Mouse (Mus musculus) E14TG2a.4 (cell line): ENCODE results near the gene Fiz1.

Experiments
- H3K27me3 ChIP-seq: 2 replicates; pipeline ENCODE4 v1.6.1; 2014; ENCODE audit warnings: low read length, control low read depth; ENCODE audit not compliant: insufficient read depth
- H3K36me3 ChIP-seq: 2 replicates; pipeline ENCODE4 v1.6.1; 2014; ENCODE audit warnings: low read length, control low read depth; ENCODE audit not compliant: insufficient read depth
- H3K4me1 ChIP-seq: replicated peaks from 2 replicates; pipeline ENCODE4 v1.6.1; 2014; ENCODE audit warnings: low read depth, low read length, control low read depth
- H3K4me3 ChIP-seq: replicated peaks from 2 replicates; pipeline ENCODE4 v1.5.1; 2014; ENCODE audit warnings: mild to moderate bottlenecking, low read length
- H3K9me3 ChIP-seq: 2 replicates; pipeline ENCODE4 v1.6.1; 2014; ENCODE audit warnings: low read length, control low read depth
- CTCF ChIP-seq: conservative IDR thresholded peaks from 2 replicates; pipeline ENCODE4 v1.5.1; 2014; ENCODE audit warnings: low read length
- NANOG ChIP-seq: IDR thresholded peaks from 2 replicates; pipeline ENCODE4 v1.6.1; 2014; ENCODE audit warnings: borderline replicate concordance, low read length, mixed read lengths
- POU5F1 ChIP-seq: IDR thresholded peaks from 2 replicates; pipeline ENCODE4 v1.6.1; 2014; ENCODE audit warnings: low read length, borderline replicate concordance

Fiz1 gene

GRCm38 (mm10) chr7:4996934-4997333 is 17.6 kb downstream of the Fiz1 start:
- TF ChIP-seq CTCF = no peak
- TF ChIP-seq NANOG = no peak
- TF ChIP-seq POU5F1 = no peak
- peaks cover under 1% of the 10 kb centered on the region for H3K9me3 ChIP-seq
- H3K4me1 ChIP-seq = peaks cover 48% of the 10 kb centered on the region
- H3K36me3 ChIP-seq = no peaks in the 10 kb centered on the region
- H3K27me3 ChIP-seq = peaks cover 46% of the 10 kb centered on the region
- no peak overlapping the region for H3K4me3 ChIP-seq

GRCm38 (mm10) chr7:4996003-4996895 is 18.2 kb downstream of the Fiz1 start, which contains the start of gene Zfp579:
Gene Zfp579, minus strand, starts transcription at chr7:4996158.
- peaks cover 51% of the 10 kb centered on the region for H3K27me3 ChIP-seq
- H3K4me3 ChIP-seq = peak within 1 kb of the TSS; percentile 77
- H3K36me3 ChIP-seq = no peaks in the 10 kb centered on the region
- H3K9me3 ChIP-seq = 0 out of 2 replicates have a peak, but pooled peaks cover 3% of the 10 kb centered on the region
- TF ChIP-seq NANOG (no peak), POU5F1 (no peak), CTCF (no peak)
- H3K4me1 ChIP-seq = peaks cover 48% of the 10 kb centered on the region

DNA sequence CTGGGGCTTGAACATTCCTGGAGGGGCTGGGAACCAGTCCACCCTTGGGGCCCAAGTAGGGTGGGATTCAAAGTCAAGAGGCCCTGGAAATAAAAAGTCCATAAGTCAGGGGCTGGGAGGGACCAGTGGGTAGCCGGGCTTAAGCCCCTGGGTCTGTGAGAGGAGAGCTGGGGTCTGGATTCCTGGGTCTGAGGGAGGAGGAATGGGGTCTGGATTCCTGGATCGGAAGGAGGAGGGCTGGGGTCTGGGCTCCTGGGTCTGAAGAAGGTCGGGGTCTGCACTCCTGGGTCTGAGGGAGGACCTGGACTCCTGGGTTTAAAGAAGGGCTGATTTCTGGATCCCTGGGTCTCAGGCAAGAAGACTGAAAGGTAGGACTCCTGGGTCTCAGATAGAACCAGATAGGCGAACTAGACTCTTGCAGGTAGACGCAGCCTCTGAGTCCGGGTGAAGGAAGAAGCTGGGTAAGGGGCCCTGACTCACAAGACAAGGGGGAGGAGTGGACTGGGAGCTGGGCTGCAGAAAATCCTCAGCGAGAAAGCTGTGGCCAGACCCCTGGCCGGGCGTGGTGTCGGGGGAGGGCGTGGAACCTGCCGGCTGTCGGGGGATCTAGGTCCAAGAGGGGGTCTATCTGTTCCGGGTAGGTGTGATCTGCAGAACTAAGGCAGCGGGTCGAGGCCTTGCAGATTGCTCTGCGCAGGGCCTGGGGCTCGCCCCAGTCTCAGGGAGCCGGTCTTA is 19.1 kb downstream of the Fiz1 start:
- H3K4me1 ChIP-seq = peaks cover 48% of the 10 kb centered on the region

DNA sequence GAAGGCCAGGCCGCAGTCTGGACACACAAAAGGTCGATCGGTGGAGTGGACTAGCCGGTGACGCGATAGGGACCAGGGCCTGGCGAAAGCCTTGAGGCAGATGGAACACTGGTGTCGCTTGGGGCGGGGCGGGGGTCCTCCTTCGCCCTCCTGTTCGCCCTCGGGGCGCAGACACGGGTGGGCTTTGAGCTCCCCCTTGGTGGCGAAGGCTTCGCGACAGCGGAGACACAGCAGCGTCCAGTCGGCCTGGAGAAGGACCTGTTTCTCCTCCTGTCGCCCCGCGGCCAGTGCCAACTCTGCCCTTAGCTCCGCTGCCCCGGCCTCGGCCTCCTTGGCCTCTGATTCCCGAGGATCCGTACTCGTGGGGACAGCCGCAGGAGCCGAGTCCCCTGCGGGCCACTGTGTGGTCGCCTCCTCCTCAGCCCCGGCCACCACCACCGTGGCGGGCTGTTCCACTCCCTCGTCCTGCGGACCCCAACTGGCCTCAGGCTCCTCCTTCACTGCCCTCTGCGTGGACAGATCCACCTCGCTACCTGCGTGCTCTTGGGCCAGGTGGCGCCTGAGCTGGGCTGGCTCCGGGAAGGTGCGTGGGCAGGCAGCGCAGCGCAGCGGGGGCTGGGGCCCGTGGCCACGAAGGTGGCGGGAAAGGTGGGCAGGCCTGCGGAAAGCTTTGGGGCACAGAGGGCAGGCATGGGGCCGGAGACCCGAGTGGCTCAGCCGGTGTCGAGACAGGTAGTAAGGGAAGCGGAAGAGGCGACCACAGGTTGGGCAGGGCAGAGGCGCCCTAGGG is 20.3 kb downstream of the Fiz1 start:
- Histone ChIP-seq H3K9me3 (peaks cover 10% of the 10 kb centered on the region; the same call in 1 of the 2 replicates), H3K4me3 (peak overlapping the region; percentile 77), H3K27me3 (peaks cover 60% of the 10 kb centered on the region), H3K36me3 (no peaks in the 10 kb centered on the region), H3K4me1 (peaks cover 46% of the 10 kb centered on the region)
- no peak for TF ChIP-seq CTCF
- no peak for TF ChIP-seq NANOG
- no peak for TF ChIP-seq POU5F1

More for the DNA sequence above, 19.1 kb downstream of the Fiz1 start:
- peaks cover 10% of the 10 kb centered on the region; the same call in 1 of the 2 replicates for H3K9me3 ChIP-seq
- no peaks in the 10 kb centered on the region for H3K36me3 ChIP-seq
- peaks cover 60% of the 10 kb centered on the region for H3K27me3 ChIP-seq
- peak overlapping the region; percentile 77 for H3K4me3 ChIP-seq
- TF ChIP-seq CTCF (no peak), POU5F1 (no peak)

- peaks cover 57% of the 10 kb centered on the region for H3K27me3 ChIP-seq
- no peaks in the 10 kb centered on the region for H3K36me3 ChIP-seq
- TF ChIP-seq NANOG = no peak
- no peak for TF ChIP-seq POU5F1
- no peak for TF ChIP-seq CTCF
- H3K9me3 ChIP-seq = peaks cover 10% of the 10 kb centered on the region; the same call in 1 of the 2 replicates
- peaks cover 39% of the 10 kb centered on the region for H3K4me1 ChIP-seq
- H3K4me3 ChIP-seq = peak overlapping the region; percentile 77
Observed at GRCm38 (mm10) chr7:4993347-4993998, 21.0 kb downstream of the Fiz1 start.

DNA sequence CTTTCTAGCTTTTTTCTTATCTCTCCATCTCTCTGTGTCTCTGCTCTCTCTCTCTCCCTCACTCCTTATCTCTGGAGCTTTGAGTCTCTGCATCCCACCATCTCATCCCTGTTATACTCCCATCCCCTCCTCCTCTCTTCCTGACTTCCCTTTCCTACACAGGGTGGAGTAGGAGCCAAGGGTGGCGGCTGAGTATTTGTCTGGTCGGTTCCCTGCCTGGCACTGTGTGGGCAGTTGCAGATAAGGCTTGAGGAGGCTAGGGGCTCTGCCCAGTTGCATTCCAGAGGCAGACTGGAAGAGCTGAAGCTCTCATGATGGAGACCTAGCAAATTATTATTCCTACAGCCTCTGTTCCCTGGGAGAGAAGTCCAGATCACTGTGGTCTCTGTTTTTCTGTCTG is 26.2 kb downstream of the Fiz1 start:
- no peak for TF ChIP-seq CTCF

DNA sequence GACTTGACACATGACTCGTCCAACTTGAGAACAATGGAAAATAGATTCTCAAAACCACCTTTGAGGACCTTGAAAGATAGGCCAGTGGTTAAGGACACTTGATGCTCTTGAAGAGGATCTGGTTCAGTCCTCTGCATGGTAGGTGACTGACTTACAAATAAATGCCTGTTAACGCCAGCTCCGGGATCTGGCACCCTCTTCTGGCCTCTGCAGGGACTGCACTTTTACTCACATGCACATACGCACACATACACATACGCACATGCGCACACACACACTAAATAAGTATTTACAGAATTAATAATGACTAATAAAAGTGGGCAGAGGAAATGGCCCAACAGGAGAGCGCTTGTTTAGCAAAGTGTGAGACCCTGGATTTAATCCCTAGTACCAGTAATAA is 37.7 kb downstream of the Fiz1 start:
- Histone ChIP-seq H3K4me1 (no peaks in the 10 kb centered on the region), H3K4me3 (no peak overlapping the region), H3K27me3 (peaks cover 11% of the 10 kb centered on the region), H3K9me3 (no peaks in the 10 kb centered on the region), H3K36me3 (no peaks in the 10 kb centered on the region)
- TF ChIP-seq NANOG (no peak), CTCF (peak; percentile 77)

More for the DNA sequence above, 26.2 kb downstream of the Fiz1 start:
- Histone ChIP-seq H3K9me3 (peaks cover 10% of the 10 kb centered on the region; the same call in 1 of the 2 replicates), H3K4me1 (peaks cover 10% of the 10 kb centered on the region), H3K27me3 (peaks cover 59% of the 10 kb centered on the region), H3K36me3 (no peaks in the 10 kb centered on the region), H3K4me3 (no peak overlapping the region)
